Mouse (Mus musculus): ENCODE data around the gene Gpr152.
"Not testable (repeated sequence)": the region's sequence is repeated elsewhere in the genome, so short reads cannot be mapped to it uniquely, and the experiment has no call there.

Gpr152 gene

DNA sequence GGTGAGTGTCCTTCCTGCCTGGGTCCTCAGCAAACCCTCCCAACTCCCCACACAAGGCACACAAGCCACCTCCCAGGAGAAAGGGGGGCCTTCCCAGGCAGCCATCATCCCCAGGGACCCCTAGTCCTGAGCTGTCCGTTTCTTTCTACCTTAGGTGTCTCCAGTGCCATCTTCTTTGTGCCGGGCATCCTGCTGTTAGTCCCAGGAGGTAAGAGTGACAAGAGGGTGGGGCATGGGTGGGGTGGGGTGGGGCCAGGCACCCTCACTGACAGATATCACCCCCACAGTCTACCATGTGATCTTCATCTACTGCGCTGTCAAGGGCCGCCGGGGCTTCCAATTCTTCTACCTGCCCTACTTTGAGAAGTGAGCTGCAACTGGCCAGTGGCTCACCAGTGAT is 8.5 kb upstream of the Gpr152 start:
- DNase-seq: no peak

- no peak for DNase-seq
Observed at GRCm38 (mm10) chr19:4131768-4132167, 7.8 kb upstream of the Gpr152 start.

GRCm38 (mm10) chr19:4134354-4134753 is 5.2 kb upstream of the Gpr152 start:
- DNase-seq: peak; percentile 6

- not testable (repeated sequence) for DNase-seq
Observed at GRCm38 (mm10) chr19:4135229-4135962, 4.2 kb upstream of the Gpr152 start.

DNA sequence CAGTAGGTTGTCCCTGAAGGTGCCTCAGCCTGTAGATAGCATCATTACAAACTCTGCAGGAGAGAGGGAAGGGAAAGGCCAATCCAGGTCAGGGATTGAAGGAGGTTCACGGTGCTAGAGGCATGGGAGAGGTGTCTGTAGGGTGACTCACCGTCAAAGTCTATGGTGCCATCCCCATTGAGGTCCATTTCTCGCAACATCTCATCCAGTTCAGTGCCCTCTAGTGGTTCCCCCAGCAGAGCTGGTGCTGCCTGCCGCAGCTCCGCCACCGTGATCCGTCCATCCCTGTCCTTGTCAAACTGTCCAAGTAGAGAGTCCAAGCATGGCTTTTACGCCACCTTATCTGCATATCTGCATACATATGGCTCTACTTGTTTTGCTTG is 3.6 kb upstream of the Gpr152 start:
- DNase-seq: not testable (repeated sequence)

DNA sequence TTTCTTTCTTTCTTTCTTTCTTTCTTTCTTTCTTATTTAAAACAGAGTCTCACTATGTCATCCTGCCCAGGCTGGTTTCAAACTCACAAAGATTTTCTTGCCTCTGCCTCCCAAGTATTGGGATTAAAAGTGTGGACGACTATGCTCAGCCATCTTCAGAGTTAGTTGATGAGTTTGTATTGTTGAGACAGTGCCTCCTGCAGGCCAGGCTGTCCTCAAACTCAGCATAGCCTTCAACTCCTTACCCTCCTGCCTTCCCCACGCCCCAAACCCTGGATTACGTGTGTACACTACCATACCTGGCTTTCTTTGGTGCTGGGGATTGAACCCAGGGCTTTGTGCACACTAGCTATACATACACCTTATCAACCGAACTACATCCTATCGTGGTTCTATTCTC is 3.1 kb upstream of the Gpr152 start:
- no peak for DNase-seq

DNA sequence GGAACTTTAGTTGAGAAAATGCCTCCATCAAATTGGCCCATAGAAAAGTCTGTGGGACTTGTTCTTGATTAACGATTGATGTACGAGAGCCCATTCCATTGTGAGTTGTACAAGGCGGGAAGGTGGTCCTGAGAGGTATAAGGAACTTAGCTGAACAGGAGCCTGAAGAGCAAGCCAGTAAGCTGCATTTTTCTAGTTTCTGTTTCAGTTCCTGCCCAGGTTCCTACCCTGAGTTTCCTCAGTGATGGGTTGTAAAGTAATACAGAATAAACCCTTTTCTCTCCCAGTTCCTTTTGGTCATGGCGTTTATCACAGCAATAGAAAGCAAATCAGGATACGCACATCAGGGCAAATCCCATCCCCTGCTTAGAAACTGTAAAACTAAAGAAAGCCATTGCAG is 1.7 kb upstream of the Gpr152 start:
- DNase-seq: no peak

DNA sequence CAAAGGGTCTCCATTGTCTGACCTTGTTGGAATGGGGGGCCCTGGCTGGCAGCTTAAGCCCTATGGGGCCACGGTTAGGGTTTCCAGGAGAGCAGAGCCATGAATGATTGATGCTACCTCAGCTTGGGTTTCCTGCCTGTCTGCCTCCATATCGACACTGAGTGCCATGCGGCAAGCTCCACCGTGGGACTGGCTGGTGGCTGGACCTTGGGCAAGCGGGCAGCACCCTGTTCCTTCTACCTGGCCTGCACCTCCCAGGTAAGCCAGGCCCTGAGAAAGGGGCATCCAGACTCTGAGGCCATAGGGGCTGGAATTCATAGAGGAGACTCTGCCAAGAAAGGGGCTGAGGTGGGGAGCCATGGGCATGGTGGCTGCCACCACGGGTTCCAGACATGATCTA is 560 bp downstream of the Gpr152 start:
- DNase-seq: no peak

DNA sequence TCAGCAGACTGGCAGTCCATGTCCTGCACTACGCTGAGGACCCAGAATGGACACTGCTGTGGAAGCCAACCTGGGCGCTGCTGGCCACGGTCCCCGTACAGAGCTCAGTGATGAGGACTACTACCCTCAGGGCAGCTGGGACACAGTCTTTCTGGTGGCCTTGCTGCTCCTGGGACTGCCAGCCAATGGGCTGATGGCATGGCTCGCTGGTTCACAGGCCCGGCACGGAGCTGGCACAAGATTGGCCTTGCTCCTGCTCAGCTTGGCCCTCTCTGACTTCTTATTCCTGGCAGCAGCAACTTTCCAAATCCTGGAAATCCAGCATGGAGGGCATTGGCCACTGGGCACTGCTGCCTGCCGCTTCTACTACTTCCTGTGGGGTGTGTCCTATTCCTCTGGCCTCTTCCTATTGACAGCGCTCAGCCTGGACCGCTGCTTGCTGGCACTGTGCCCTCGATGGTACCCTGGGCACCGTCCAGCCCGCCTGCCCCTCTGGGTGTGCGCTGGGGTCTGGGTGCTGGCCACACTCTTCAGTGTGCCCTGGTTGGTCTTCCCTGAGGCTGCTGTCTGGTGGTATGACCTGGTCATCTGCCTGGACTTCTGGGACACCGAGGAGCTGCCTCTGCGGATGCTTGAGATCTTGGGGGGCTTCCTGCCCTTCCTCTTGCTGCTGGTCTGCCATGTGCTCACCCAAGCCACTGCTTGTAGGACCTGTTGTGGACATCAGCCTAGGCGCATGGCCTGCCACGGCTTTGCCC is 3.0 kb downstream of the Gpr152 start:
- DNase-seq: no peak

DNA sequence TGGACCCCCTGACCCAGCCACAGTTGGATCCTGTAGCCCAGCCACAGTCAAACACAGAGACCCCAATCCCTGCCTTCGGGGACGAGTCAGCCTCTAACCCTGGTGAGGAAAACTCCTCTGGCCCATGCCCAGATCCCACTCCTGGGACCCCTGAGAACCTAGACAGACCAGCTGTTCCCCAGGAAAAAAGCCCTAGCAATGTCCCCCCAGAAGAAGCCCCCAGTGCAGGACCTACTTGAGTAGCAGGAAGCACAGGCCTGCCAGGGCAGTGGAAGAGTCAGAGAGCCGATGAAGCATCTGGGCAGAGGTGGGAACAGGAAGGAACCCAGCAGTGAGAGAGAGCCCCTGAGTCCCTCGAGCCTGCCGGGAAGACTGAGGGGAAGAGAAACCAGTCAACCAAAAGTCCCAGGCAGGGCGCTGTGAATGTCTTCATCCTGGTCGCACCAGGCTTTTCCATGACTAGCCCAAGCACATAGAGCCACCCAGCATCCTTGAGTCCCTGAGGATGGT is 4.2 kb downstream of the Gpr152 start, which contains the start of gene Cabp4:
Gene Cabp4 (minus strand): TSS at position 275 of the 510 bp plus-strand sequence.
- no peak for DNase-seq

DNA sequence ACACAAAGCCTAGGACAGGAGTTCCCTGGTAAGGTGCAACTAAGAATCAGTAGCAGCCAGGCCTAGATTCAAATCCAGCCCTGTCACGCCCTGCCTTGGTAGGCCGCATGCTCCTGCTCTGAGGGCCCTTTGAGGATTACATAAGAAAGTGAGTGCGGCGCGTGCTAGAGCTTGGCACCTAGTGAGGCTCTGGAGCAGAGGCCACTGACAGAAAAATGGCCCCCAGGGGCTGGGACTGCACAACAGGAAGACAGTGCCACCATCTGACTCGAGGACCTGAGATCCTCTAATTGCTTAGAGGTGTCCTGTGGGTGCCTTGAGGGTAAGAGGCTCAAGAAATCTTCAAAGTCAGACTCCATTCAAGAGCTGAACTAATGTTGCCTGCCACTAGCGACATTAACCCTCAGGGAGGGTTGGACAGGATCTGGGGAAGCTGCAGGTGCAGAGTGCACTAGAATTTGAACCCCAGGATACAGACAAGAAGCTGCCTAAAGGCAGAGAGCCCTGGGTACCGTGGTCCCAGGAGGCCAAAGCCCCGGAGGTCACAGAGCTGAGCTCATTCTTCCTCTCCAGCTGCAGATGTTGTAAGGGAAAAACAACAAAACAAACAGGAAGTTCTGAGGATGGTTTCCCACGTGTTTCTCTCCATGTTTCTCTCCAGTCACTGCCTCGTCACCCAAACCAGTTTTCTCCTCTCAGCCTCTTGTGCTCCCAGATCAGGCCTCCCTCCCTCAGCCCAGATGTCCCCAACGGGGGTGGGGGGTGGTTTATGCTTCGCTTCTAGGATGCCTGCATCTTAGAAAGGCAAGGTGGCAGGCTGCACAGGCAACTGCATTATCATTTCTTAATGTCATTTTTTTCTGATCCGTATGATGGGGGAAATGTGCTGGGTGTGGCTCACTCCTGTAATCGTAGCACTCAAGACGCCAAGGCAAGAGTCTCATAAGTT is 5.2 kb downstream of the Gpr152 start:
- no peak for DNase-seq

DNA sequence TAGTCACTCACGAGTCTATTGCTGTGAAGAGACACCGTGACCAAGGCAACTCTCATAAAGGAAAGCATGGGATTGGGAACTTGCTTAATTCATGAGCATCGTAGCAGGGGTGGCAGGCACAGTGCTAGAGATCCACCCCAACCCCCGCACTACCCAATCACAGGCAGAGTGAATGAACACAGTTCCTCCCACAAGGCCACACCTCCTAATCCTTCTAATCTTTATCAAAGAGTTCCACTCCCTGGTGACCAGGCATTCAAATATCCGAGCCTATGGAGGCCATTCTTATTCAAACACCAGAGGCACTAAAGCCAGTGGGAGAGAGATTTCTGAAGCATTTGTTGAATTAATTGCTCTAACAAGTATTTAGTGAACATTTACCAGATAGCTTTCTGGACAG is 6.3 kb downstream of the Gpr152 start:
- DNase-seq: no peak

GRCm38 (mm10) chr19:4146366-4147021 is 6.9 kb downstream of the Gpr152 start:
- no peak for DNase-seq

DNA sequence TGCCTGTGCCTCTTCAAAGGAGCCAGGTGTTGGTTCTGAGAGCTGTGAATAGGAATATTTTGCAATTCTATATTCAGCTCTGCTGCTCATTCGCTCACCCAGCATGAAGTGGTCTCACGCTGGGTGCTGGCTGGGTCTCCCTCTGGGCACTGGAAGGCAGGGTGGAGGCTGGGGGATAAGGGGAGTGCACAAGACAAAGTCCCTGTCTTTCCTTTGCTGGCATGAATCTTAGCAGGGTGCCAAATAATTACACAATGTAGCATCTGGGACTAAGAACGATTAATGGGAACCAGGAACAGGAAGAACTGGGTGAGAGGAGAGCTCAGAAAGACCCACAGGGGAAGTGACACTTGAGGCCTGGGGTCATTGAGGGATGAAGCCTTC is 7.4 kb downstream of the Gpr152 start:
- no peak for DNase-seq

DNA sequence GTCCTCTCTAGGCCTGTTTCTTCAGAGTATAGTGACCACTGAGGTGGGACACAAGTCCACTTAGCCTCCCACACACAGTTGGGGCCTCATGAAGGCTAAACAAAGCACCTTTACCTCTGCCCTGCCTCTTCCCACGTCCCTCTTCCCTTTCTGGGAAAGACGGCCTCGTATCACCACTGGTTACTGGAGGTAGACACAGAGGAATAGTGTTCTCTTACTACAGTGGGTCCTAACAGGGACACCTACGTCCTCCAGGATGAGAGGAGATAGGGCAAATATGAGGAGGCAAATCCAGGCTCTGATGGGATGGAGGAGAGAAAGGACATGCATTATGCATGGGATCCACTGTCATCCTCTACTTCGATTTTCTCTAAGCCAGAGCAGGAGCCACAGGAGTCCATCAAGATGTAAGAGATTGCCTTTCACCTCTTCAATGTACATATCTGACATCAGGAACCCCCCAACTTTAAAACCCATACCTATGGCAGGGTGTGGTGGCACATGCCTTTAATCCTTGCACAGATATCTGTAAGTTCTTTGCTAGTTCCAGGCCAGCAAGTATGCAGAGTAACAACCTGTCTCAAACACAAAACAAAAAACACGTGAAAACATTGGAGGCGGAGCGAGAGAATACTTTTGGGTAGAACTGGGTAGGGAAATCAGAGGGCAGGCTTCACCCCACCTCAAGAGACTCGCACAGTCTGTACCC is 8.3 kb downstream of the Gpr152 start:
- no peak for DNase-seq

- peak; percentile 96 for DNase-seq
Observed at GRCm38 (mm10) chr19:4148491-4148806, 8.9 kb downstream of the Gpr152 start, which contains the start of gene Coro1b. TSS of gene Coro1b (plus strand) at chr19:4148619.

- no peak for DNase-seq
Observed at GRCm38 (mm10) chr19:4148819-4149218, 9.2 kb downstream of the Gpr152 start.

DNA sequence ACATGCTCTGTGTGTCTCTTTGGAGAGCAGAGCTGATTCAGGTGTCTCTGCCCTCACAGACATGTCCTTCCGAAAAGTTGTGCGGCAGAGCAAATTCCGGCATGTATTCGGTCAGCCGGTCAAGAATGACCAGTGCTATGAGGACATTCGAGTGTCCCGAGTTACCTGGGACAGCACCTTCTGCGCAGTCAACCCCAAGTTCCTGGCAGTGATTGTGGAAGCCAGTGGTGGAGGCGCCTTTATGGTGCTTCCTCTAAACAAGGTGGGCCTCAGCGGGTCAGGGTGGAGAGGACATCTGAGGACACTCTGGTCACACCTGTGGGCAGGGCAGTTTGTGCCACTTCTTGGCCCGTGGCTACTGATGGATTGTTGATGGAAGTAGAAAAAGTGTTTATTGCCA is 9.7 kb downstream of the Gpr152 start:
- DNase-seq: no peak

DNA sequence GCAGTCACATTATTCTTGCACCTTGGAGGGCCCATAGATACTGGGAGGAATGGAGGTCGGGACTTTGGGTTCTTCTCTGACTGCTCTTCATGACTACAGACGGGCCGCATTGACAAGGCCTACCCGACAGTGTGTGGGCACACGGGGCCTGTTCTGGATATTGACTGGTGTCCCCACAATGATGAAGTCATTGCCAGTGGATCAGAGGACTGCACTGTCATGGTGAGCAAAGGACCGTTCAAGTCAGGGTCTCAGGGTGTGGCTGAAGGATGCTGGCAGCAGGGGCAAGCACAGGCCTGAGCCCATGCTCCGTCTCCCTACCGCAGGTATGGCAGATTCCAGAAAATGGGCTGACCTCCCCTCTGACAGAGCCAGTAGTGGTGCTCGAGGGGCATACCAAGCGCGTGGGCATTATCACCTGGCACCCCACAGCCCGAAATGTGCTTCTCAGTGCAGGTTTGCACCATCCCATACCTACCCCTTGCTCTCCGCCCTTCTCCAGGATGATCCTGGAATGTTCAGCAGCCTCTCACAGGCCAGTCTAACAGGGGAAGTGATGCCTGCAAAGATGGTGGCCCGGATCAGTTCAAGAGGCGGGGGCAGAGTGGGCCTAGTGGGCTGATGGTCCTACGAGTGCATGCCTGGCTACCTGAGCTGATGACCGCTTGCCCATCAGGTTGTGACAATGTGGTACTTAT is 10.3 kb downstream of the Gpr152 start:
- no peak for DNase-seq

- DNase-seq: no peak
Observed at GRCm38 (mm10) chr19:4150567-4151487, 11.2 kb downstream of the Gpr152 start.

All from right cerebral cortex, postnatal 4 days (tissue).